Mouse (Mus musculus) layer of hippocampus, adult 18-20 months (tissue): ENCODE data around the gene 2810021J22Rik. TPM values are rescaled to one million over a fixed set of nuclear protein-coding genes. Genes with fewer than 3 reads are reported as not detected.
A peak's percentile ranks its signal among the peaks of the same experiment; 100 is the strongest.
"Not testable (repeated sequence)": the region's sequence is repeated elsewhere in the genome, so short reads cannot be mapped to it uniquely, and the experiment has no call there.

Experiments used
- DNase-seq, 2 experiments: peaks; one replicate each; pipeline ENCODE4 v3.0.0; 2022; ENCODE audit warnings: low spot score in 2 of 2
- long read RNA-seq: library from polyadenylated mRNA; stranded (forward); transcript quantifications from one replicate; pipeline ENCODE4 v2.0.0, GENCODE M21; 2021
- total RNA-seq, 2 experiments: library from RNA; stranded (reverse); gene quantifications; 2 replicates each; pipeline ENCODE4 v1.2.3; 2021

The 2810021J22Rik gene
- total RNA-seq = 10 to 100 TPM; 12.2 to 13.2 TPM
- long read RNA-seq, transcript 2810021J22Rik-201 (5 exons, 3,866 nt) = major isoform, 6 of 9 reads
- long read RNA-seq, partial matches to known transcripts = 3 of 9 reads
- long read RNA-seq, other reads (novel, unspliced or antisense) = 0 of 9 reads

DNA sequence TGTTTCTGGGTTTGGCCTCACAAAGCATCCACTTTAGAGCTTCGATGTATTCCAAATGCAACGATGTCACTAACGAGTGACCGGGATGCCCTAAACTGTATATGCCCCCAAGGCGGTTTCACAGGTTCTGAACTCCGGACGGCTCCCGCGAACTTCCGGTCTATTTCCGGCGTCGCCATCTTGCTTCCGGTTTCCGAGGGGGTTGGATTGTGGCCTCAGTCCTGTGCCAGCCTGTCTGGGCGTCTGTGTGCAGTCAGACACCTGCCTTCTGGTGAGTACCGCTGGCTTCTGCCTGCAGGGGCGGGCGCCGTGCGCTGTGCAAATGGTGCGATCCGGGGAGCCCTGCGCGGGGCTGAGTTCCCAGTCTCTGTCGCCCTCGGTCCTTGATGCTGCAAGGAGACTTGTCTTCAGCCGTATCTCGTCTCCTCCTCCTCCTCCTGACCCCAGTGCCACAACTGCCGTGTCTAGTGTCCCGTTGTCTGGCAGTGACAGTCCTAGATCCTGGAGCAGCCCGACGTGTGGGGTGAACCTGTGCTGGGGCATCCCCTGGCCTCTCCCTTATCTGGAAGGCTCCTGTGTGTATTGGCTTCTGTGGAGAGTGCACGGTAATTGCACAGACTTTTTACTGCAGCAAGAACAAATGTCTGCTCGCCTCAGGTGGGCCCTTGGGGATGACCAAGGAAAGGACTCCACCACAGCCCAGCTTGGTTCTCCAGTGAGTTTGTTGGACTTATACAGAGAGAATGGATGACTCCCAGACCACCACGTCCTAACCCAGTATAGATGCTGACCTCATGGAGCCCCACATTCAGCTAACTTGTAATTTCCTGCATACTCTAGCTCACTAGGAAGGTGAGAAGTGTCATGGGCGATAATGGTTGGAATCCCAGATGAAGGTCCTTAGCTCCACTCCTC is at the start of gene 2810021J22Rik:
Gene 2810021J22Rik (plus strand): TSS at position 178 of the 915 bp plus-strand sequence.
- DNase-seq = peak; percentile 80 to 85

DNA sequence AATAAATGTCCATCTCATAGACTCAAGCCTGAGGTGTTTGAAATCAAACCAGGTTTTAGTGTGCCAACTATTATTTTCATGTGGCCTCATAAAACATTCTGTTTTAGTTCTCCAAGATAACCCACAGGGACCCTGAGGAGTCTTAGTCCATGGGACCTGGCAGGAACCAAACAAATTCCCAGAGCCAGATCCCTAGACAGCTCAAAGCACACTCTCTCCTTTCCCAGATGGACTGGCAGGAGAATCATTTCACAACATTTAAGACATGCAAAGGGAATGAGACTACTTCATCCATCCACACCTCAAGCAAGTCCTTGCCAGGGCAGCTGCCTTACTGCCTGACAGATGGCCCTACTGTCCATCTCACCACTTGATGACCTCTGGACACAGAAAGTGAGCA is 38.1 kb upstream of the 2810021J22Rik start, which contains the start of gene Olfr312:
Gene Olfr312 (plus strand): TSS at position 301 of the 400 bp plus-strand sequence.
- not testable (repeated sequence) for DNase-seq

DNA sequence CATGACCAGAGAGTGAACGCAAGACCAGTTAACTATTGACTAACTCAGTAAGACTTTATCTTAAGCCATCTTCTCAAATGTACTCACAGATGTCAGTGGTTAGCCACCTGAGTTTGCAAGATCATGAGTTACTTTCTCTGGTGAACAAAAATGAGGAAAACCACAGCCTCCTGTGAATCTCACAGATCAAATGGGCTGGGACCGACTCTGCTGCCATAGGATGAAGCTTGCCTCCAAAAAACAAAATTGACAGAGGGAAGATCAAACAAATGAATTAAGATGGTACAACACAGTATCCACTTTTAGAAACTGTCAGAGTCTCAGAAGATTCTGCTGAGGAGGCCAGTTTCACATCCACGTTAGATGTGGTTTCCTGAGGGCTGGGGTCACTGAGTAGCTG is 37.3 kb upstream of the 2810021J22Rik start:
- no peak for DNase-seq

DNA sequence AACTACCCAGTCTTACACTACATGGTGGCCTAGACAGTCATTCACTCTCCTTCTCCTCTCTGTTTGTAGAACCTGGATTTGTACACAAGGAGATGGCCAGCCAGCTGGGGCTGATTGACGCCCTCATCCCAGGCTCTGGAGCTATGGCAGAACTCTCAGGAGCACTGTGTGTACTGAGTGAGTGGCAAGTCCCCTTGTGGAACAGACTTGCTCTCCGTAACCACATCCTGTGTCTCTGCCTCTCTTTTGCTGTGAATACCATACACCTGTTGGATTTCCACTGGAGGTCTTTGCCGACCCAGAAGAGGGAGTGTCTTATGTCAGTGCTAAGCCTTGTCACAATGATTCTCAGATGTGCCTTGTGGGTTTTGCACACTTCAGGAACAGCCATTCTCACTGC is 34.5 kb upstream of the 2810021J22Rik start:
- DNase-seq = not testable (repeated sequence)

DNA sequence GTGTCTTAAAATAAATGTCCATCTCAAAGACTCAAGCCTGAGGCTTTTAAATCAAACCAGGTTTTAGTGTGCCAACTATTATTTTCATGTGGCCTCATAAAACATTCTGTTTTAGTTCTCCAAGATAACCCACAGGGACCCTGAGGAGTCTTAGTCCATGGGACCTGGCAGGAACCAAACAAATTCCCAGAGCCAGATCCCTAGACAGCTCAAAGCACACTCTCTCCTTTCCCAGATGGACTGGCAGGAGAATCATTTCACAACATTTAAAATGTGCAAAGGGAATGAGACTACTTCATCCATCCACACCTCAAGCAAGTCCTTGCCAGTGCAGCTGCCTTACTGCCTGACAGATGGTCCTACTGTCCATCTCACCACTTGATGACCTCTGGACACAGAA is 28.1 kb upstream of the 2810021J22Rik start, which contains the start of gene Olfr311:
Gene Olfr311 (plus strand): TSS at position 301 of the 400 bp plus-strand sequence.
- DNase-seq = not testable (repeated sequence)

DNA sequence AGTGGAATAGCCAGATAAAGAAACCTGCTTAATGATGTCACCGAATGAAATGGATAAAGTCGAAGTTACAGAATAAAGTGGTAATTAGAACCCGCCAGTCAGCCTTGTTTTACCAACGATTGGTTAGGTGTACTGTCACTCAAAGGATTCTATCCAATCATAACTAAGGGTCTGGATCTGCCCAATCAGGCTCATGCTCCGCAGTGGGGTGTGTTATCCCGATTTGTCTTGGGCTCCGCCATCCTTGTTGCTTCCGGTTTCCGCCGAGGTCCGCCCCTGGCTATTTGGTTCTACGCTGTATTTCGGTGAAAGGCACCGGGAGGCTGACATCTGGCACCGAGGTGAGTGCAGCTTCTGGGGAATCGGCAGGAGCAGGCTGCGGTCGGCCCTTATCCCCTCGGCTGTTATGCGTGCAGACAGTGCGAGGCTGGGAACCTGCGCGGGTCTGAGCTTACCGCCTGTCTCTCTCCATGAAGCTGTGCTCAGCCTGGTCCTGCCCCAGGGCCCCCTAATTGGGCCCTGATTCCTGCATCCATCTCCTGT is 20.0 kb upstream of the 2810021J22Rik start, which contains the start of gene Gm12258:
Gene Gm12258 (plus strand): TSS at position 240 of the 543 bp plus-strand sequence.
- peak; percentile 84 to 98 for DNase-seq

DNA sequence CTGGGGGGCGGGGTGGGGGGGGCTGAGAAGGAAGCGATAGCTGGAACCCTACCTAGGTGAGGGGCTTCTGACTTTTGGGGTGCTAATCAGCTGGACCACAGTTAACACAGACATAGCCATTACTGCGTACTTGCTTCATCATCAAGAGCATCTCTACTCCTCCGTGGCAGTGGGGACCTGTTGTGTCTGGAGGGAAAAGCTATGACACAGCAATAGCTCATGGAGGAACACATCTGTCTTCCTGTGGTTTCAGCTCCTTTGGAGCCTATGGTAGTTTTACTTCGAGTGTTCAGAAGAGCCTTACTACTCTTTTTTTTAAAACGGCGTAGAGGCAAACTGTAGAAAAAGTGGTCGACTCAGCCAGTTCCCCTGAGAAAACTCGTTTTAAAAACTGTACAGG is 19.4 kb upstream of the 2810021J22Rik start:
- DNase-seq = no peak

DNA sequence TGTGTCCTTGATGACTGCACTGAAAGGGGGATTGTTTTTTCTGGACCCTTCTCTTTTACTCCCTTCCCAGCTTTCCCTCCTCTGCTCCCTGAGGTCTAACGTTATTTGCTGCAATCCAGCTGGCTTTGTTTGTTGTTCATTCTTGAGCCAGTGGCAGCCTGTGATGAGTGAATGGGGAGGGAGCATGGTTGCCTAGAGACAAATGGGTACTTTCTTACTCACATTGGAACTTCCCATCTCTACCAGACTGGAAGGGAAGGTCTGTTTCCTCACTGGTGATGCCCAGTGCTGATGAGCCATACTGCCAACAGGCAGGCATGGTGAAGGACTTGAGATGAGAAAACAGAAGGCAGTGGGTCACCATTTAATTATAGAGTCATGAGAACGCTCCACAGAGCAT is 17.3 kb upstream of the 2810021J22Rik start:
- no peak for DNase-seq

DNA sequence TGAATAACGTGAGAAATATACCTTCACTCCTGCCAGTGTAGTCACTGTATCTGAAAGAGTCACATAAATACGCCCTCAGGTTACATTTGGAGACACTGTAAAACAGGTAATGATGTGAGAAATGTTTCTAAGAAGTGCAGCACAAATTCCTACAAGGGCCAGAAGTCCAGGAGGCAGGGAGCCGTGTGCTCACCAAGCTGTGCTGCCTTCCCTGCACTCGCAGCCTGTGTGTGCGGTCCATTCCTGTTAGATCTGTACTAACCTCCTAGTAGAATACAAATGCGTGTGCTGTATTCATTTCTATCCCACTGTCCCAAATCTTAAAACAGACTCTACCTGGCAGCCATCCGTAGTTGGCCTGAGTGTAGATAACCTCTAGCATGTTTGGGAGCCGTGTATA is 6.3 kb upstream of the 2810021J22Rik start:
- no peak for DNase-seq

DNA sequence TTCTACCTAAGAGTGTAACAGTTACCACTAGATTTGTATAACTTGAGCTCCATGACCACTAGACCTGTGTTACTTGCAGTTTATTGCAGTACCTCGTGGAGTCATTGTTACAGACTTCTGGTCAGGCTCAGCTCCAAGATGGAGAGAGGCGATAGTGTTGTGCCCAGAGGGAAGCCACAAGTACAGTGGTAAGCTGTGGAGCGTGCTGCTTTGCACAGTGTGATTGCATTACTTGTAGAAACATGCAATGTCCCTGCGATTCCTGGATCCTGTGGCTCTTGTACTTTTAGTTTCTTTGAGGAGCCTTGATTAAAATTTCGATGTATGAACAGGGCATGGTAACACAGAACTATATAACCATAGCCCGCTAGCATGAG is 926 bp downstream of the 2810021J22Rik start:
- no peak for DNase-seq

DNA sequence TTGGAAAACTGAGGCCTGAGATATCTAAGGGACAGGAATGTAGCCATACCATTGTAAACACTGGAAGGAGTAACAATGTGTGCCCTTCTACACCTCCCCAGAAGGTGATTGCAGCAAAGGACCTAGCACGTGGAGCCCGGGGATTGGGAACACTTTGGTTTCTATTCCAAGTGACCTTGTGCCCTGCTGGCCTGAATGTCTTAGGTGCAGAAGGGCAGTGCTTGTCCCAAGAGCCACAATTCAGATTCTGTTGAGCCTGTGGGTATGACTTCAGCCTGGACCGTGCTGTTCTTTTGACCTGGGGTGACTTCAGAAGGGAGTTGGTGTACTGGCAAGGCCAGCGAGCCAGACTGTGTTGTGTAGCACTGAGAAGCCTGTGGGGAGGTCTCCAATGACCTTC is 3.9 kb downstream of the 2810021J22Rik start:
- no peak for DNase-seq

DNA sequence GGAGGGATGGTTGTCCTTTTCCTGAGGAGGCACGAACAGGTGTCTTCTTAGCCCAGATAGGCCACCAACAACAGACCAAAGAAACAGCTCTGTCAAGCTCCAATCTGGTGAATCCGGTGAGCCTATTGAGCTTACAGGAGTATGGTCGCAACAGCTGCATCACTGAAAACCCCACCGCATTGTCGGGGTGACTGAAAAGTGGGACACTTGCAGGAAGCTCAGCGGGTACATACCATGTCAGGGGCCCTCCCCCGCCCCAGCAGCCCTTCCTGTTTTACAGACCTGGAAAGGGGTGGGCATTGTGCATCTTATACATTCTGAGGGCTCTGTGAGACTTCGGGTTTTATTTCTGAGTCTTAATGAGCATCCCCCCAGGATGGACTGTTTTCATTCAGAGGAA is 16.7 kb downstream of the 2810021J22Rik start:
- DNase-seq = no peak

DNA sequence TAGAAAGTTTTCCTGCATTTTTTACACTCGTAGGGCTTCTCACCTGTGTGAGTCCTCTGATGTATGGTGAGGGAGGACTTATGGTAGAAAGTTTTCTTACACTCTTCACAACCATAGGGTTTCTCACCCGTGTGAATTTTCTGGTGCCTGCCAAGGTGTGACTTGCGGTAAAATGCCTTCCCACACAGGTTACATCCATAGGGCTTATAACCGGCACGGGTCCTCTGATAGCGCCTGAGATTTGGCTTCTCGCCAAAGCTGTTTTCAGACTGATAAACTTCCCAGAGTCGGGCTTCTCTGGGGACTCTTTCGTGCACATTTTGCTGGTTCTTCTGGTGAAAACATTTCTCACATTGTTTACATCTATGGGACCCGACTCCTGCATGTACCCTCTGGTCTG is 23.5 kb downstream of the 2810021J22Rik start:
- DNase-seq = no peak

DNA sequence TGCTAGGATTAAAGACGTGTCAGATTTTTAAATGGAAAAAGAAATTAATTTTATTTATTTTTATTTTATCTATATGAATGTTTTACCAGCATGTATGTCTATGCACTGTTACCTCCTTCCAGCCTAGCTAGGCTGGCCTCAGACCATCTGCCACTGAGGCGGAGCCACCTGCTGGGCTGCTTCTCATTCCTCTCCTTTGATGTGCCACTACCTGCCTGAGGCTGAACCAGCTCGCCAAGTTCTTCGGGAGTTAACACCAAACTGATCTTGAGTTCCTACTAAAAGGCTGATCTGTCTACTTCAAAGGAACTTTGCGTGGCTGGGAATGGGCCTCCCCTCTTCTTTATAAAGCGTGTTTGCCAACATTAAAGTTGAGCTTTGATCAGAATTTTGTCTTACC is 27.4 kb downstream of the 2810021J22Rik start:
- DNase-seq = no peak

DNA sequence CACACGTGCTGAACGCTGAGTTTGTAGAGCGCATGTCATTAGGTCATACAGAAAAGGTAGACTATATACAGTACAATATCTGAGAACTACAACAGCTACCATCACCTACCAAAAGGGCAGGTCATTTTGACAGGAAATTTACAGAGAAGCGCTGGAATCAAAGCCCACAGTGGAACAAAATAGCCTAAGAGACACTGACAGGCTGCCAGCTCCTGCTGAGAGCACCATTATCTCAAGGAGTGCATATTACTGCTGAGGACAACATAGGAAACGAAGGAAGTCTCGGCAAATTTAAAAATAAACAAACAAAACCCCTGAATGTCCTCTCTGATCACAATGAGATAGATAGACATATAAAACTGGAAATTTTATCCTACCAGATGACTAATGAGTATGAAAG is 30.5 kb downstream of the 2810021J22Rik start:
- DNase-seq = no peak

DNA sequence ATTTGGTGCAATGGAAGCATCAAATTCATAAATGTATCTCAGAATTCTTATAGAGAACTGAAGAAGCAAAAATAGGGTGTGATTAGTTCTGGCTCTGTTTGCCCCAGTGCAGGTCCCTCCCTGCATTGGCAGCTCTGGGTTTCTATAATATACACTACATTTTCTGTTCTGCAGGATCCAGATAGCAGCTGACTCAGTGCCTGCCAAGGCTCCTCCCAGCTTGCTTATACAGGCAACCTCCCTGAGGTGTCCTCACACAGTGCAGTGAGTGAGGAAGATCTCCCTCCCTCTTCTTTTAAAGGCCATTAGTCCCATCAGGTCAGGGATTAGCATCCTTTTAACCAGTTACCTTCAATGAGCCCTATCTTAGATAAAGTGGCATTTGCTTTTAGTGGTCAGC is 34.1 kb downstream of the 2810021J22Rik start:
- no peak for DNase-seq

DNA sequence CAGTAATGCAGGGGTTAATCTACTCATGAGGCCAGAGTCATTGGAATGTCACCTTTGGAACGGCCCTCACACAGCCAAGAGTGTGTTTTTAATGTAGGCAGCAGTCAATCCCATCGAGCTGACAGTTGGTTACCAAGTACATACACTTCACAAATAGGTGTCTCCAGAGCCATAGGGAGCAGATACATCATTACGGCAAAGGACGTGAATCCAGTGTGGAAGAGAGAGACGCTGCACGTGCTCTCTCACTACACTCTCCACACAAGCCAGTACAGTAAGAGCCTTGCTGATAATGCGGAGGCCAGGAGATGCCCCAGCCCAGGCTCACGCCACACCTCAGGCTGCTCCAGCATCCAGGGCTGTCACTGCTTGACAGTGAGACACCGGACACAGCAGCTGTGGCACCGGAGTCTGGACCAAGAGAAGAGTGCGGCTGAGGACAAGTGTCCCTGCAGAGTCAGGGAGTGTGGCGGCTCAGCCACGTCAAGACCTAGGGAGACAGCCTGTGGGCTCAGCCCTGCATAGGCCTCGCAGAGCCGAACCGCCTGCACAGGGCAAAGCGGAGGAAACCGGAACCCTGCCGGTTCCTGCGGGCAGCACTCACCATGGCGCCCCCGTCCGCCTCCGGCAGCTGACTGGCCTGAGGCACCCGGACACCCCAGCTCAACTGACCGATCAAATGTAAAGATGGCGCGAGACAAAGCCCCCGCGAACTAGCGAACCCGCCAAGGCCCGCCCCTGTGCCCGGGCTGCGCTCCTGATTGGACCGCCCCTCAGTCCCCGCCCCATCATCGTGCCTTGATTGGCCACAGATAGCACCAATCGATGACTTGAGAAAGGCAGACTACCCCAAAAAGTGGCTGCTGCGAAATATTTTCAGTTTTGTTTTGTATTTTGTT is 36.7 kb downstream of the 2810021J22Rik start, which contains the start of gene Zfp39:
Gene Zfp39 (minus strand): TSS at position 715 of the 899 bp plus-strand sequence.
- peak; percentile 92 to 97 for DNase-seq

DNA sequence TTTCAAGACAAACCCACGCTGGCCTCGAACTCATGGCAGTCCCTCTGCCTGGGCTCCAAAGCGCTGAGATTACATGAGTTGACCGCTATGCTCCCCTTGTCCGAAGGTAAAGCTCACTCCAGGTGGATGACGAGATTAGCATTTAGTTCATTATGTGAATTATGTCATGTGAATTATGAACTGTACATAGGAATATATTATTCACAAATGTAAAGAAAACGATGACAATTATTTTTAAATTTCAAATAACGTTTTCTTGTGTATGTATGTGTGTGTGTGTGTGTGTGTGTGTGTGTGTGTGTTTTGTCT is 37.3 kb downstream of the 2810021J22Rik start:
- no peak for DNase-seq

DNA sequence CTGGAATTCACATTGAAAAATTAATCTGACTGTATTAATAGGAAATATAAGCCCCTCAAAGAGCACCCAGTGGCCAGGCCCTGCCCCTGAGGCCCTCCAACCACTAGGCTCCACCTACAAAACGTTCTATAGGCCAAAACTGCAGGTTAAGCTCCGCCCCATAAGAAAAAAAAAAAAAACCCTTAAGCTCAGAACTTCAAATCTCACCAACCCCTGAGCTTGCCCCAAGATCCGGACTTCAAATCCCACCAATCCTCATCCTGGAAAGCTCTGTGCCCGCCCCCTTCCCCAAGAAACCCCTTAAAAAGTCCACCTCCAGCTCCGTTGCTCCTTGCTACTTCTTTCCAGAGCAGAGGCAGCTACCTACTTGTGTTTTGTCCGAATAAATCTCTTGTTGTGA is 37.8 kb downstream of the 2810021J22Rik start:
- DNase-seq = no peak

DNA sequence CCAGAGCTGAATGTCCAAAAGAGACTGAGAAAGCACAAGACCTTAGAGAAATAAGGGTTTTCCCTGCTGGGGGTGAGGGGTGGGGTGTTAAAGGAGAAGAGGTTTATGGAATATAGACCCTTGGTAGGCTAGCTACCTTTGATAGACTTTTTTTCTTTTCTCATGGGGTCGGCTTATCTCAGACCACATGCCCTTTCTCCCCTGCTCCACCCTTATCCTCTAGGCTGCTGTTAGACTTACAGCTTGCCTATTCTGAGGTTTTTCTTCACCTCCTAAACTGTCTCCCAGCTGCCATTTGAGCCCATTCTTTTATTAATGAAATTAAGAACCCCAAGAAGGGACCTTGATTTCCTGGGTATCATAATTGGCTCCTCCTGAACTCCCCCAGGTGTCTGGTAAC is 46.8 kb downstream of the 2810021J22Rik start:
- no peak for DNase-seq

DNA sequence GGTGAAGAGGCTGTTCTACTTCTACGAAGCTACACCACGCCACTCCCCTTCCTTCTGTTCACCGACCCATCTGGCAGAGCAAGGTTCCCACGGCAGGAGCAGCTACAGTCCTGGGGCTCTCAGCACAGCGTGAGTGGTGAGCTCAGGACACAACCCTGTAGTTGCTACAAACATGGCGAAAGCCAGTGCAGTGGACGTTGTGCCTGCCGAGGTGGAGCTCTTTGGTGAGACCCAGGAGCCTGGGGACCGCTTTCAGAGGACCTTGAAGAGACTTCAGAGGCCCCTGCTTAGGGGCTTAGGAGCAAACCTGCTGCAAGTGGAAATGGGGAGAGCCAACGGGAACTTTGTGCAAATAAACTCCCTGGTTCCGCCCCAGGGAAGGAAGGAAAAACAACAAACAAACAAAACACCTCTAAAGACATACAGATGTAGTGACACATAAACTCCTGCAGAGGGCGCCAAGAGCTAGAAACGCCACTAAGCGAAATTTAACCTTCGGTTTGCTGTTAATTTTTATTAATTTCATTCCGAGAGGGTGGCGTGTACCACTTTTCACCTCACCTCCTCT is 47.5 kb downstream of the 2810021J22Rik start:
- no peak for DNase-seq
